Mouse (Mus musculus): ENCODE data around the gene Begain.

The Begain gene

GRCm38 (mm10) chr12:109068167-109068653, at the start of gene Begain:
Gene Begain, minus strand, starts transcription at chr12:109068217.
- DNase-seq (ENCODE audit: low spot score) = no peak

GRCm38 (mm10) chr12:109115707-109116106, 47.7 kb upstream of the Begain start:
- no peak for DNase-seq (ENCODE audit: low spot score)

GRCm38 (mm10) chr12:109115161-109115560, 47.1 kb upstream of the Begain start:
- no peak for DNase-seq (ENCODE audit: low spot score)

- no peak for DNase-seq (ENCODE audit: low spot score)
These were observed 45.1 kb upstream of the Begain start for GRCm38 (mm10) chr12:109112996-109113592.

- no peak for DNase-seq (ENCODE audit: low spot score)
These were observed 44.5 kb upstream of the Begain start for GRCm38 (mm10) chr12:109112354-109112995.

GRCm38 (mm10) chr12:109108911-109109310, 40.9 kb upstream of the Begain start:
- DNase-seq (ENCODE audit: low spot score) = no peak

- no peak for DNase-seq (ENCODE audit: low spot score)
These were observed 32.4 kb upstream of the Begain start for GRCm38 (mm10) chr12:109100381-109100780.

GRCm38 (mm10) chr12:109090456-109091130, 22.6 kb upstream of the Begain start:
- no peak for DNase-seq (ENCODE audit: low spot score)

- DNase-seq (ENCODE audit: low spot score) = no peak
These were observed 22.0 kb upstream of the Begain start for GRCm38 (mm10) chr12:109090041-109090440.

- DNase-seq (ENCODE audit: low spot score) = no peak
These were observed 18.1 kb upstream of the Begain start for GRCm38 (mm10) chr12:109086111-109086510.

GRCm38 (mm10) chr12:109085674-109086073, 17.7 kb upstream of the Begain start:
- no peak for DNase-seq (ENCODE audit: low spot score)

GRCm38 (mm10) chr12:109085046-109085445, 17.0 kb upstream of the Begain start:
- no peak for DNase-seq (ENCODE audit: low spot score)

- no peak for DNase-seq (ENCODE audit: low spot score)
These were observed 15.5 kb upstream of the Begain start for GRCm38 (mm10) chr12:109083476-109083875.

GRCm38 (mm10) chr12:109077036-109077435, 9.0 kb upstream of the Begain start:
- no peak for DNase-seq (ENCODE audit: low spot score)

GRCm38 (mm10) chr12:109074777-109075285, 6.8 kb upstream of the Begain start:
- no peak for DNase-seq (ENCODE audit: low spot score)

GRCm38 (mm10) chr12:109074106-109074505, 6.1 kb upstream of the Begain start:
- DNase-seq (ENCODE audit: low spot score) = no peak

GRCm38 (mm10) chr12:109071248-109071647, 3.2 kb upstream of the Begain start:
- DNase-seq (ENCODE audit: low spot score) = no peak

GRCm38 (mm10) chr12:109069751-109070150, 1.7 kb upstream of the Begain start:
- DNase-seq (ENCODE audit: low spot score) = no peak

- DNase-seq (ENCODE audit: low spot score) = no peak
These were observed 721 bp upstream of the Begain start for GRCm38 (mm10) chr12:109068738-109069137.

- DNase-seq (ENCODE audit: low spot score) = no peak
These were observed 369 bp downstream of the Begain start for GRCm38 (mm10) chr12:109067561-109068135.

GRCm38 (mm10) chr12:109058660-109059059, 9.4 kb downstream of the Begain start:
- no peak for DNase-seq (ENCODE audit: low spot score)

GRCm38 (mm10) chr12:109057736-109058135, 10.3 kb downstream of the Begain start:
- no peak for DNase-seq (ENCODE audit: low spot score)

All from ovary, postnatal 10 days (tissue).